Comparison of ENCODE assay signal across 27 mouse cellular contexts in genomic region chr7:105806716-105807115, GRCm38 (mm10). TPM values are rescaled to one million over a fixed set of nuclear protein-coding genes. Genes with fewer than 3 reads are reported as not detected.
DNase-seq lines count a peak whose midpoint lies in the region; TF ChIP-seq lines count a peak whose summit lies in the region.
"Had no signal": no experiment of that assay in that cellular context is flagged by ENCODE, and none has a peak within 500 bp of the region (broad histone marks: within the 10 kb centered on the region; RNA-seq: fewer than 3 reads in every experiment).

No protein-coding gene starts in this region.

- dilution Hi-C loops in CH12.LX (cut with MboI; ENCODE audit: extremely low pct_ligation_motif_present, extremely low pct_unique_long_range_greater_than_20kb, low sequenced_read_pairs) = no loop called here

- TF ChIP-seq RAD21 in CH12.LX (IDR thresholded peaks at IDR 0.05; ENCODE audit: low read depth, low read length) (no peak), MEL (IDR thresholded peaks at IDR 0.05; ENCODE audit: low read depth, low read length) (no peak)

- H3K4me3 ChIP-seq in liver, adult 2 months (ENCODE audit: insufficient read depth, low read depth, low read length) = no peak overlapping the region
- H3K4me3 ChIP-seq in CH12.LX (replicated peaks in 1 of 3; ENCODE audit: low read depth in 2 of 3, low read length in 2 of 3, poor library complexity in 1 of 3) (no peak overlapping the region), MEL (ENCODE audit: control insufficient read depth in 1 of 2, insufficient read depth in 1 of 2, low read depth in 2 of 2, low read length in 2 of 2) (no peak overlapping the region), myocyte (no peak overlapping the region)
- H3K4me3 ChIP-seq: embryonic facial prominence, embryonic 10.5 days; embryonic facial prominence, embryonic 13.5 days; forebrain, embryonic 10.5 days; forebrain, embryonic 13.5 days; heart, embryonic 12.5 days; heart, embryonic 15.5 days had no signal

- H3K79me2 ChIP-seq in liver, adult 2 months (ENCODE audit: control insufficient read depth, insufficient read depth, low read length) = peaks cover 6% of the 10 kb centered on the region; the same call in 1 of the 2 replicates
- H3K79me2 ChIP-seq in CH12.LX (replicated peaks; ENCODE audit: control insufficient read depth, extremely low read depth, insufficient read depth, poor library complexity, severe bottlenecking) = peaks cover 14% of the 10 kb centered on the region
- peaks cover 12% of the 10 kb centered on the region for H3K79me2 ChIP-seq in MEL (ENCODE audit: control insufficient read depth, insufficient read depth, low read length, poor library complexity)
- H3K79me2 ChIP-seq in myocyte (ENCODE audit: control insufficient read depth, insufficient read depth) = peaks cover 17% of the 10 kb centered on the region

- no peak overlapping the region for H3K9ac ChIP-seq in liver, adult 2 months (ENCODE audit: low read depth, low read length)
- no peak overlapping the region for H3K9ac ChIP-seq in CH12.LX (ENCODE audit: insufficient read depth, low read depth)
- no peak overlapping the region for H3K9ac ChIP-seq in MEL (ENCODE audit: control insufficient read depth, low read depth, low read length, poor library complexity, severe bottlenecking)
- H3K9ac ChIP-seq: embryonic facial prominence, embryonic 13.5 days; forebrain, embryonic 13.5 days; forebrain, postnatal 0 days; heart, embryonic 12.5 days; heart, embryonic 15.5 days; hindbrain, embryonic 14.5 days had no signal

- no peak overlapping the region for H3ac ChIP-seq in myocyte (ENCODE audit: control insufficient read depth, insufficient read length)

- in situ Hi-C loops in CH12.LX (cut with MboI; ENCODE audit: low pct_ligation_motif_present, low pct_unique_long_range_greater_than_20kb, low sequenced_read_pairs) = loop anchor here (5.0 to 10.0 kb wide), 2 partner anchors 64 to 162 kb away; partner anchors contain the start of genes Arfip2, Gm45799, Taf10 and Timm10b

- no peak overlapping the region for H3K27ac ChIP-seq in liver, adult 2 months (replicated peaks; ENCODE audit: insufficient read depth, low read depth, low read length)
- H3K27ac ChIP-seq in CH12.LX (ENCODE audit: insufficient read depth, low read depth) (no peak overlapping the region), MEL (ENCODE audit: control insufficient read depth, low read depth, low read length) (no peak overlapping the region)
- H3K27ac ChIP-seq: embryonic facial prominence, embryonic 10.5 days; embryonic facial prominence, embryonic 13.5 days; forebrain, embryonic 10.5 days; forebrain, embryonic 13.5 days; heart, embryonic 15.5 days; hindbrain, embryonic 14.5 days; hindbrain, postnatal 0 days had no signal

- peaks cover 12% of the 10 kb centered on the region for H3K4me1 ChIP-seq in liver, adult 2 months (ENCODE audit: control insufficient read depth, insufficient read depth, low read length)
- H3K4me1 ChIP-seq in CH12.LX (ENCODE audit: control insufficient read depth in 1 of 2, insufficient read depth in 2 of 2) (peaks cover 0 to 25% of the 10 kb centered on the region in 2 experiments; a peak in 3 of 4 replicates), MEL (ENCODE audit: control insufficient read depth in 1 of 2, insufficient read depth in 2 of 2, low read length in 2 of 2) (peaks cover 0 to 17% of the 10 kb centered on the region in 2 experiments; a peak in 3 of 4 replicates)

- 12% methylated on average over 2 of the region's 2 CpGs for WGBS in liver, adult 2 months

- TF ChIP-seq EP300 in CH12.LX (IDR thresholded peaks at IDR 0.05; ENCODE audit: low read length) (no peak), MEL (IDR thresholded peaks at IDR 0.05; ENCODE audit: low read depth in 1 of 2, low read length in 2 of 2) (no peak)

- no peaks in the 10 kb centered on the region for H3K27me3 ChIP-seq in liver, adult 2 months (ENCODE audit: control insufficient read depth, insufficient read depth, low read length)
- H3K27me3 ChIP-seq in CH12.LX (replicated peaks) = no peaks in the 10 kb centered on the region
- no peaks in the 10 kb centered on the region for H3K27me3 ChIP-seq in MEL (ENCODE audit: control insufficient read depth in 1 of 2, insufficient read depth in 2 of 2, low read length in 2 of 2)
- H3K27me3 ChIP-seq in myocyte (ENCODE audit: control insufficient read depth, insufficient read depth, insufficient read length) = no peaks in the 10 kb centered on the region
- H3K27me3 ChIP-seq: embryonic facial prominence, embryonic 13.5 days; forebrain, embryonic 13.5 days; heart, embryonic 12.5 days; heart, embryonic 15.5 days had no signal

- H3K4me2 ChIP-seq in CH12.LX (ENCODE audit: insufficient read depth, low read depth, poor library complexity, severe bottlenecking) = no peak overlapping the region
- no peak overlapping the region for H3K4me2 ChIP-seq in myocyte (ENCODE audit: low read depth)
- H3K4me2 ChIP-seq: embryonic facial prominence, embryonic 13.5 days; forebrain, embryonic 13.5 days; heart, embryonic 12.5 days; heart, embryonic 15.5 days; hindbrain, embryonic 14.5 days had no signal

- TF ChIP-seq POLR2A in liver, adult 2 months (IDR thresholded peaks at IDR 0.05; ENCODE audit: extremely low read depth, insufficient read depth, low read length) = no peak
- no peak; the same call in 1 of the 2 replicates for TF ChIP-seq POLR2A in CH12.LX (IDR thresholded peaks at IDR 0.05; ENCODE audit: low read depth, low read length)
- TF ChIP-seq POLR2A in MEL (IDR thresholded peaks at IDR 0.05; ENCODE audit: control insufficient read depth in 1 of 2, insufficient read depth in 1 of 2, low read depth in 1 of 2, low read length in 2 of 2, poor library complexity in 1 of 2) = no peak
- TF ChIP-seq POLR2A in myocyte (IDR thresholded peaks at IDR 0.05; ENCODE audit: insufficient read length, low read depth) = no peak

- peaks cover 6% of the 10 kb centered on the region; the same call in 1 of the 2 replicates for H3K36me3 ChIP-seq in liver, adult 2 months (ENCODE audit: control insufficient read depth, insufficient read depth, low read length)
- H3K36me3 ChIP-seq in CH12.LX (replicated peaks in 1 of 2; ENCODE audit: control insufficient read depth in 1 of 2, insufficient read depth in 1 of 2, low read length in 1 of 2) (peaks cover 13 to 36% of the 10 kb centered on the region in 2 experiments), MEL (ENCODE audit: control insufficient read depth in 1 of 2, insufficient read depth in 2 of 2, low read length in 2 of 2) (peaks cover 5 to 17% of the 10 kb centered on the region in 2 experiments; a peak in 3 of 4 replicates), myocyte (ENCODE audit: control insufficient read depth, insufficient read depth) (peaks cover 12% of the 10 kb centered on the region)

- TF ChIP-seq CTCF in liver, adult 2 months (IDR thresholded peaks at IDR 0.05; ENCODE audit: low read depth, low read length) = no peak
- TF ChIP-seq CTCF in CH12.LX (conservative IDR thresholded peaks at IDR 0.05 in 1 of 2, IDR thresholded peaks at IDR 0.05 in 1 of 2; ENCODE audit: low read depth in 2 of 2, low read length in 2 of 2) (no peak), MEL (IDR thresholded peaks at IDR 0.05 in 2 of 3, conservative IDR thresholded peaks at IDR 0.05 in 1 of 3; ENCODE audit: control insufficient read depth in 1 of 3, insufficient read depth in 1 of 3, low read depth in 2 of 3, low read length in 3 of 3, poor library complexity in 1 of 3, severe bottlenecking in 1 of 3) (no peak)

- peak; percentile 86 for DNase-seq in liver, adult 2 months (ENCODE audit: extremely low read depth, low read depth, low spot score)
- DNase-seq in liver = no peak
- no peak for DNase-seq in CH12.LX (ENCODE audit: extremely low read depth)
- peak; percentile 16 for DNase-seq in MEL (ENCODE audit: low read depth, low spot score)
- DNase-seq in frontal cortex, postnatal 25 days (ENCODE audit: low spot score in 2 of 2) = no peak
- DNase-seq: adrenal gland, adult 2 months; adrenal gland, postnatal 14 days; cerebellum, adult 11 months; cerebellum, adult 2 months; cerebellum, adult 9-11 months; cerebellum, postnatal 25 days; embryo, embryonic 11 days; forebrain, postnatal 0 days; gastrocnemius, postnatal 25 days; heart, postnatal 10 days; heart, postnatal 36 days had no signal

- no peaks in the 10 kb centered on the region for H3K9me3 ChIP-seq in CH12.LX (replicated peaks; ENCODE audit: low read length)
- no peaks in the 10 kb centered on the region for H3K9me3 ChIP-seq in MEL (replicated peaks; ENCODE audit: insufficient read depth, low read length)
- H3K9me3 ChIP-seq: embryonic facial prominence, embryonic 10.5 days; embryonic facial prominence, embryonic 13.5 days; forebrain, embryonic 10.5 days; forebrain, embryonic 13.5 days; heart, embryonic 12.5 days; heart, embryonic 15.5 days had no signal

RNA-seq across cellular contexts. Expression of gene Mrpl17, which starts 4.2 kb away (rescaled TPM):
- 109 and 118 TPM in 2 replicates for total RNA-seq in liver, adult 2 months (2014; rRNA removed)
- 207 and 261 TPM in 2 replicates for polyA plus RNA-seq in liver, adult 2 months (2012; rRNA removed)
- 306 and 329 TPM in 2 replicates for total RNA-seq in CH12.LX (2012; rRNA removed)
- 451 and 525 TPM in 2 replicates for total RNA-seq in CH12.LX (2014; rRNA removed)
- polyA plus RNA-seq in CH12.LX (2012; ENCODE audit: insufficient read length, low read depth) = 379 and 399 TPM in 2 replicates
- total RNA-seq in MEL (2012; rRNA removed) = 198 and 230 TPM in 2 replicates
- 100 to 1,000 TPM in 1 of 2 experiments, not detected in 1; 196 TPM for polyA plus RNA-seq in MEL (2012; ENCODE audit: insufficient read depth in 1 of 2, insufficient read length in 2 of 2, low read depth in 1 of 2, low replicate concordance in 2 of 2, missing spikeins in 1 of 2)
- 346 TPM for polyA plus RNA-seq in myocyte (2012; fragmentation: generic; extraction: Trizol)

RNA-seq across cellular contexts. Expression of gene Dchs1, which starts 19.3 kb away (rescaled TPM):
- total RNA-seq in liver, adult 2 months (2014; rRNA removed) = 1.4 and 2.7 TPM in 2 replicates
- polyA plus RNA-seq in liver, adult 2 months (2012; rRNA removed) = 1.1 TPM in 2 replicates
- total RNA-seq in CH12.LX (2012; rRNA removed) (0.04 TPM in 1 of 2 replicates, not detected in the other), CH12.LX (2014; rRNA removed) (not detected in 2 replicates), MEL (2012; rRNA removed) (0.03 and 0.08 TPM in 2 replicates)
- polyA plus RNA-seq in CH12.LX (2012; ENCODE audit: insufficient read length, low read depth) (0.03 TPM in 1 of 2 replicates, not detected in the other), MEL (2012; ENCODE audit: insufficient read depth in 1 of 2, insufficient read length in 2 of 2, low read depth in 1 of 2, low replicate concordance in 2 of 2, missing spikeins in 1 of 2) (under 1 TPM in 1 of 2 experiments, not detected in 1; 0.11 TPM), myocyte (2012; fragmentation: generic; extraction: Trizol) (0.49 TPM)
- polyA plus RNA-seq: CD4-positive, CD25-positive, alpha-beta regulatory T cell, adult 4 months; Patski had no signal

RNA-seq across cellular contexts. Expression of gene Tpp1, which starts 54.7 kb away (rescaled TPM):
- 27.4 and 43.8 TPM in 2 replicates for total RNA-seq in liver, adult 2 months (2014; rRNA removed)
- 95.3 and 124 TPM in 2 replicates for polyA plus RNA-seq in liver, adult 2 months (2012; rRNA removed)
- total RNA-seq in CH12.LX (2012; rRNA removed) (25.1 and 29.9 TPM in 2 replicates), CH12.LX (2014; rRNA removed) (13.8 and 19.1 TPM in 2 replicates), MEL (2012; rRNA removed) (17.5 and 17.6 TPM in 2 replicates)
- polyA plus RNA-seq in CH12.LX (2012; ENCODE audit: insufficient read length, low read depth) (45.4 and 49.1 TPM in 2 replicates), MEL (2012; ENCODE audit: insufficient read depth in 1 of 2, insufficient read length in 2 of 2, low read depth in 1 of 2, low replicate concordance in 2 of 2, missing spikeins in 1 of 2) (10 to 100 TPM in 1 of 2 experiments, not detected in 1; 45.4 TPM), myocyte (2012; fragmentation: generic; extraction: Trizol) (40.4 TPM)

Comparison
In these comparisons a context has a peak if more than half of its experiments do, and no peak if none do; other contexts are left out.
1. DNase-seq: peak in liver, adult 2 months (single experiment) and MEL (single experiment); none in liver (single experiment), CH12.LX (single experiment) and frontal cortex, postnatal 25 days (0 of 2).